Mouse (Mus musculus): Measurements from ENCODE around the gene Pax3. TPM values are rescaled to one million over a fixed set of nuclear protein-coding genes. Genes with fewer than 3 reads are reported as not detected.

Pax3 gene
- total and polyA plus RNA-seq, 2 experiments from 2014 or later: 0.19 to 0.40 TPM

- TF ChIP-seq CTCF (IDR thresholded peaks at IDR 0.05; ENCODE audit: low read depth): no peak
- Histone ChIP-seq H3K4me2 (ENCODE audit: low read depth) (no peak overlapping the region), H3K36me3 (ENCODE audit: insufficient read depth) (no peaks in the 10 kb centered on the region), H3K4me1 (ENCODE audit: insufficient read depth) (0 out of 2 replicates have a peak, but pooled peaks cover 2% of the 10 kb centered on the region), H3K27ac (ENCODE audit: low read depth, low read length) (no peak overlapping the region), H3K9ac (no peak overlapping the region), H3K27me3 (ENCODE audit: insufficient read depth, low read length) (peaks cover 87% of the 10 kb centered on the region), H3K4me3 (ENCODE audit: low read depth, low read length) (no peak overlapping the region), H3K9me3 (ENCODE audit: low read length) (no peaks in the 10 kb centered on the region)
- 27% methylated on average over 4 of the region's 4 CpGs for WGBS
- no peak for ATAC-seq
- DNase-seq: no peak
Measured at GRCm38 (mm10) chr1:78204341-78204740, 7.4 kb upstream of the Pax3 start.

DNA sequence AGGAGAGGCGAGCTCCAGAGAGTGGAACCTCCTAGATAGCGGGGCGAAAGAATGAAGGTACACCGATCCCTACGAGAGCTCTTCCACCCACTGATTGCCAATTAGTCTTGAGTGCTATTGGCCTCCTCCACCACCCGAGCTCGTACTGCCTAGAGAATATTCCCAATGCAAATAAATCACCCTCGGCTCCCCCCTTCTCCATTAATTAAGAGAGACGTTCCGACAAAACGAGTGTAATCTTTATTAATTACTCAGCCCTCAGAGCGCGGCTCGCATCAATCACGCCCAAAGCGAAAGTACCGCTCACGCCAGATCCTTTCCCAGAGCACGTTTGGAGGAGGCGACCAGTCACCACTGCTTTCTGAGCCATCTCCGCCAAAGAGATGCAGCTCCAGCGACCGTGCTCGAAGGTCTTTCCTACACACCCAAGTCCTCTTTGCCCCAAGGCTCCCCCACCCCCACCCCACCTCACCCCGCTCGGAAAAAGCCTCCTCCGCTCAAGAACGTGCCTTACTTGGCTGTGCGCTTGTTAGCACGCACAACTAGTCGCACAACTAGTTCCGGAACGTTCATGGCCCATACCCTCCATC, 6.8 kb upstream of the Pax3 start:
- ATAC-seq: peak; percentile 29; the same call in 1 of the 2 replicates
- Histone ChIP-seq H3K27me3 (ENCODE audit: insufficient read depth, low read length) (peaks cover 87% of the 10 kb centered on the region), H3K36me3 (ENCODE audit: insufficient read depth) (no peaks in the 10 kb centered on the region), H3K9ac (no peak overlapping the region), H3K27ac (ENCODE audit: low read depth, low read length) (no peak overlapping the region), H3K9me3 (ENCODE audit: low read length) (no peaks in the 10 kb centered on the region), H3K4me1 (ENCODE audit: insufficient read depth) (0 out of 2 replicates have a peak, but pooled peaks cover 2% of the 10 kb centered on the region), H3K4me3 (ENCODE audit: low read depth, low read length) (peak overlapping the region; percentile 29), H3K4me2 (ENCODE audit: low read depth) (peak overlapping the region; percentile 39)
- DNase-seq: peak; percentile 37
- under 1% methylated on average over 33 of the region's 33 CpGs for WGBS
- TF ChIP-seq CTCF (IDR thresholded peaks at IDR 0.05; ENCODE audit: low read depth): no peak

DNA sequence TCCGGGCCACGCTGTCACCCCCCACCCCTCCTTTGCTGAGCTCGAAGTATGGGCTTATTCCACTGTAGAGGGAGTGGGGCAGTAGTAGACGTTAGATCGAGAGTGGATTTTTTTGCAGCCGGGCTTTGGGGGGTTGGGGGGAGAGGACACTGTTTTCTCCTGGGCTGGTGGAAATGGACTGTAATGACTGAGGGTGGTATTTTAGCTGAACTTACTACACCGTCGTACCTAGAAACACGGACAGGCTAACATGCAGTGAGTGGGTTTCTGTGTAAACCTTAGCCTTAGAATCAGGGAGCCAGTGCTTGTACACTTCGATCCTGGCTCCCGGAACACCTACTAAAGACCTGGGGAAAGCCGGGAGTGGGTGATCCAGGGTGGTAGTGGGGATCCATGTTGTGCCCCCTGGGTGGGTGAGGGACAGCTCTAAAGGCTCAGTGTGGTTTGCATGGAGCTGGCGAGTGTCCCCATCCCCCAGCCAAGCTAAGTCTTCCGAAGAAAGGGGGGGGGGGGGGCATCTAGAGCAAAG, 6.2 kb upstream of the Pax3 start:
- TF ChIP-seq CTCF (IDR thresholded peaks at IDR 0.05; ENCODE audit: low read depth): no peak
- under 1% methylated on average over 14 of the region's 14 CpGs for WGBS
- peaks cover 87% of the 10 kb centered on the region for H3K27me3 ChIP-seq (ENCODE audit: insufficient read depth, low read length)
- H3K9me3 ChIP-seq (ENCODE audit: low read length): no peaks in the 10 kb centered on the region
- H3K36me3 ChIP-seq (ENCODE audit: insufficient read depth): no peaks in the 10 kb centered on the region
- DNase-seq (no peak), ATAC-seq (no peak)
- peak overlapping the region; percentile 29 for H3K4me3 ChIP-seq (ENCODE audit: low read depth, low read length)
- H3K4me2 ChIP-seq (ENCODE audit: low read depth): peak overlapping the region; percentile 39
- H3K4me1 ChIP-seq (ENCODE audit: insufficient read depth): 0 out of 2 replicates have a peak, but pooled peaks cover 2% of the 10 kb centered on the region
- no peak overlapping the region for H3K27ac ChIP-seq (ENCODE audit: low read depth, low read length)
- H3K9ac ChIP-seq: no peak overlapping the region

- DNase-seq (peak; percentile 59), ATAC-seq (no peak)
- 2% methylated on average over 23 of the region's 23 CpGs for WGBS
- no peaks in the 10 kb centered on the region for H3K36me3 ChIP-seq (ENCODE audit: insufficient read depth)
- H3K27me3 ChIP-seq (ENCODE audit: insufficient read depth, low read length): peaks cover 87% of the 10 kb centered on the region
- H3K27ac ChIP-seq (ENCODE audit: low read depth, low read length): no peak overlapping the region
- H3K4me3 ChIP-seq (ENCODE audit: low read depth, low read length): no peak overlapping the region
- H3K9me3 ChIP-seq (ENCODE audit: low read length): no peaks in the 10 kb centered on the region
- no peak overlapping the region for H3K4me2 ChIP-seq (ENCODE audit: low read depth)
- no peak for TF ChIP-seq CTCF (IDR thresholded peaks at IDR 0.05; ENCODE audit: low read depth)
- H3K4me1 ChIP-seq (ENCODE audit: insufficient read depth): 0 out of 2 replicates have a peak, but pooled peaks cover 2% of the 10 kb centered on the region
- no peak overlapping the region for H3K9ac ChIP-seq
Measured at GRCm38 (mm10) chr1:78202466-78203085, 5.6 kb upstream of the Pax3 start.

- Histone ChIP-seq H3K4me3 (ENCODE audit: low read depth, low read length) (no peak overlapping the region), H3K36me3 (ENCODE audit: insufficient read depth) (no peaks in the 10 kb centered on the region), H3K4me1 (ENCODE audit: insufficient read depth) (0 out of 2 replicates have a peak, but pooled peaks cover 2% of the 10 kb centered on the region), H3K4me2 (ENCODE audit: low read depth) (no peak overlapping the region), H3K27me3 (ENCODE audit: insufficient read depth, low read length) (peaks cover 86% of the 10 kb centered on the region), H3K9me3 (ENCODE audit: low read length) (no peaks in the 10 kb centered on the region), H3K9ac (no peak overlapping the region), H3K27ac (ENCODE audit: low read depth, low read length) (no peak overlapping the region)
- ATAC-seq (no peak), DNase-seq (no peak)
- TF ChIP-seq CTCF (IDR thresholded peaks at IDR 0.05; ENCODE audit: low read depth): no peak
- WGBS: under 1% methylated on average over 28 of the region's 28 CpGs
Measured at GRCm38 (mm10) chr1:78201251-78202010, 4.5 kb upstream of the Pax3 start.

- Histone ChIP-seq H3K4me3 (ENCODE audit: low read depth, low read length) (no peak overlapping the region), H3K4me2 (ENCODE audit: low read depth) (no peak overlapping the region), H3K4me1 (ENCODE audit: insufficient read depth) (0 out of 2 replicates have a peak, but pooled peaks cover 2% of the 10 kb centered on the region), H3K9ac (no peak overlapping the region), H3K27me3 (ENCODE audit: insufficient read depth, low read length) (peaks cover 83% of the 10 kb centered on the region), H3K27ac (ENCODE audit: low read depth, low read length) (no peak overlapping the region), H3K36me3 (ENCODE audit: insufficient read depth) (no peaks in the 10 kb centered on the region), H3K9me3 (ENCODE audit: low read length) (no peaks in the 10 kb centered on the region)
- WGBS: 1% methylated on average over 15 of the region's 15 CpGs
- no peak for TF ChIP-seq CTCF (IDR thresholded peaks at IDR 0.05; ENCODE audit: low read depth)
- no peak for ATAC-seq
- no peak for DNase-seq
Measured at GRCm38 (mm10) chr1:78200191-78200590, 3.3 kb upstream of the Pax3 start.

All from forebrain, postnatal 0 days (tissue).